Mouse (Mus musculus) forebrain, embryonic 10.5 days (tissue): ENCODE data around the gene Ager. TPM values are rescaled to one million over a fixed set of nuclear protein-coding genes. Genes with fewer than 3 reads are reported as not detected.
A peak's percentile ranks its signal among the peaks of the same experiment; 100 is the strongest.

Experiments used
- DNase-seq: peaks from one replicate; pipeline ENCODE4 v3.0.0-alpha.2; 2017; ENCODE audit warnings: low spot score; ENCODE audit errors: extremely low spot score
- H3K27ac ChIP-seq: fragments of 300-500 bp; sonication (generic); 2 replicates; pipeline ENCODE4 v1.5.1; 2016; ENCODE audit warnings: mild to moderate bottlenecking
- H3K27me3 ChIP-seq: fragments of 300-500 bp; sonication (generic); 2 replicates; pipeline ENCODE4 v1.6.1; 2016; ENCODE audit warnings: mild to moderate bottlenecking; ENCODE audit not compliant: poor library complexity, severe bottlenecking
- H3K36me3 ChIP-seq: fragments of 300-500 bp; sonication (generic); replicated peaks from 2 replicates; pipeline ENCODE4 v1.6.1; 2016; ENCODE audit warnings: mild to moderate bottlenecking, moderate library complexity
- H3K4me1 ChIP-seq: fragments of 300-500 bp; sonication (generic); 2 replicates; pipeline ENCODE4 v1.6.1; 2016
- H3K4me3 ChIP-seq: fragments of 300-500 bp; sonication (generic); 2 replicates; pipeline ENCODE4 v1.5.1; 2016; ENCODE audit warnings: mild to moderate bottlenecking, moderate library complexity
- H3K9me3 ChIP-seq: fragments of 300-500 bp; sonication (generic); 2 replicates; pipeline ENCODE4 v1.6.1; 2016; ENCODE audit warnings: mild to moderate bottlenecking, moderate library complexity
- WGBS: fragments of 180-500 bp; shearing (Covaris S2); methylation state at CpG from one replicate; pipeline ENCODE4 v1.1.7; 2016; 5-methylcytosine and 5-hydroxymethylcytosine counted together
- polyA plus RNA-seq: library from polyadenylated mRNA; unstranded; fragments of >200 nt; fragmentation: Nextera tagmentation; extraction: Ambion mirVana; gene quantifications from 2 replicates; pipeline ENCODE4 v1.2.1, GENCODE M21; 2016

The Ager gene
- polyA plus RNA-seq, 1 experiment from 2014 or later = 2.3 TPM

DNA sequence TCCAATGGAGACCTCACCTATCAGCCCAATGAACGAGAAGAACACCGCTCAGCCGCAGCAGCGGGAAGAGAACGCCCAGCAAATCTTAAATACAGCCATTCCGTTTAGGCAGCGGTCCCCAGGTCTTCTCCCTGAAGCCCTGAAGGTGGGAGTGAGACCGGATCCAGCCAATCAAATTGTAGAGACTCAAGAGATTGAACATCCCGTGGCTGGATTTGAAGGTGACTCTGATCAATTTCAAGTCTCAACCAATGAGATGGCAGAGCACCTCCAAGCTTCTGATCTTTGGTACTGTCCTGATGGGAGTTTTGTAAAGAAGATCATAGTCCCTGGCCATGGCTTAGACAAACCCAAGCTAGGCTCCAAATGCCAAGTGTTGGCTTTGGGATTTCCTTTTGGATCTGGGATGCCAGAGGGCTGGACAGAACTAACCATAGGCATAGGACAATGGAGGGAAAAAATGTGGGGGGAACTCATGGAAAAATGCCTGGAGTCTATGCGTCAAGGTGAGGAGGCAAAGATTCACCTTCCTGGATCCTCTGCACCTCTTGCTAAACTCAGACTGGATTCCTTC lies 47.7 kb downstream of the Ager start:
- H3K27me3 ChIP-seq = no peaks in the 10 kb centered on the region
- 50% methylated on average over 10 of the region's 10 CpGs for WGBS
- H3K9me3 ChIP-seq = no peaks in the 10 kb centered on the region
- DNase-seq = no peak
- H3K36me3 ChIP-seq = peaks cover 29% of the 10 kb centered on the region
- H3K27ac ChIP-seq = peak overlapping the region; percentile 80
- H3K4me1 ChIP-seq = peaks cover 54% of the 10 kb centered on the region
- peak overlapping the region; percentile 99 for H3K4me3 ChIP-seq

DNA sequence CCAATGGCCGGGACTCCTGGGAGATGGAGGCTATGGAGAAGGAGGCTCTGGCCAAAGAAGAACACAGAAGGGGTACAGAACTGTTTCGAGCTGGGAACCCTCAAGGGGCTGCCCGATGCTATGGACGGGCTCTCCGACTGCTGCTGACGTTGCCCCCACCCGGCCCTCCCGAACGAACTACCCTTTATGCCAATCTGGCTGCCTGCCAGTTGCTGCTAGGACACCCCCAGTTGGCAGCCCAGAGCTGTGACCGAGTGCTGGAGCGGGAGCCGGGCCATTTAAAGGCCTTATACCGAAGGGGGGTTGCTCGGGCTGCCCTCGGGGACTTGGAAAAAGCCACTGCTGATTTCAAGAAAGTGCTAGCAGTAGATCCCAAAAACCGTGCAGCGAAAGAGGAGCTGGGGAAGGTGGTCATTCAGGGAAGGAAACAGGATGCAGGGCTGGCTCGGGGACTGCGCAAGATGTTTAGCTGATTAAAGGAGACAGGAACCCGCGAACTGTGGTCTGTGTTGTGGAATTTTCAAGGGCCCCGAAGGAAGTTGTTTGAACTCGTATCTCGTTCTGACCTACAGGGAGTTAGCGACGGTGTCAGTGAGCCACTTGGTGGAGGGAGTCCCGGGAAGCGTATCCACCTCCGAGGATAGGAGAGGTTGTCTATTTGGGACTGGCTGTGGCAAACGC lies 48.3 kb downstream of the Ager start:
- 92% methylated on average over 30 of the region's 30 CpGs for WGBS
- 0 out of 2 replicates have a peak overlapping the region, but pooled peaks have one; percentile 17 for H3K27ac ChIP-seq
- no peak for DNase-seq
- H3K27me3 ChIP-seq = no peaks in the 10 kb centered on the region
- peaks cover 48% of the 10 kb centered on the region for H3K4me1 ChIP-seq
- H3K36me3 ChIP-seq = peaks cover 35% of the 10 kb centered on the region
- H3K9me3 ChIP-seq = no peaks in the 10 kb centered on the region
- peak overlapping the region; percentile 99 for H3K4me3 ChIP-seq

DNA sequence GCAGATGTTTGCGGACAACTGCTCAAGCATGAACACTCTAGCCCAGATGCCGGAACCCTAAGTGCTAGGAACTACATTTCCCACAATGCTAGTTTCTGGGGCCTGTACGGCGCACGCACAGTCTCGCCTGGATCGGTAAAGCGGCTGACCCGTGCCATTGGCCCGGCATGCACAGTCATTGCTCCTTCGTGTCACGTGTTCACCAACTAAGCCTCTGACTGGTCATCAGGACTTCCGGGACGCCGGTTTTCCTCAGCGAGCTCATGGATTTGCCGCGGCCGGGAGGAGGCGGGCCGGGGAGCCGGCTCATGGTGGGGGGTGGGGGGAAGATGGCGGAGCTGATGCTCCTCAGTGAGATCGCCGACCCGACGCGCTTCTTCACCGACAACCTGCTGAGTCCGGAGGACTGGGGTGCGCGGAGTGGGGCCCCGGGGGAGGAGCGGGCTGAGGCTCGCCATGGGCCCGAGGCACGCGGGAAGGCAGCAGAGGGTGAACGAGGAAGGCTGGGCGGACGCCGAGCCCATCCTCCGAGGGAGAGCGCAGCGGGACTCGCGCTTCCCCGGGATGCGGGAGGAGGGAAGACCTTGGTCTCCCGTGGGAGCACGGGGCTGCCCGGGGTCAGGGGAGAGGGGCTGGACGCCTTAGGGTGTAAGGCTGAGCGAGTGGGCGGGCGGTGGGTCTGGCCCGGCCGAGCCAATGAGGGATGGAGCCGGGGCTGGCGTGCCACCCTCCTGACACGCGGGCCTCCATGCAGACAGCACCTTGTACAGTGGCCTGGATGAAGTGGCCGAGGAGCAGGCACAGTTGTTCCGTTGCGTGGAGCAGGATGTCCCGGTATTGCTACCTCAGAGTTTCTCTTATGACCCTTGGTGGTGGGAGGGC lies 49.5 kb downstream of the Ager start, which contains the start of gene Atf6b:
TSS of gene Atf6b (plus strand) at position 241 of the 882 bp plus-strand sequence.
- peak; percentile 96 for DNase-seq
- H3K27me3 ChIP-seq = no peaks in the 10 kb centered on the region
- H3K27ac ChIP-seq = peak within 1 kb of the TSS; percentile 95
- peaks cover 47% of the 10 kb centered on the region for H3K36me3 ChIP-seq
- peaks cover 43% of the 10 kb centered on the region for H3K4me1 ChIP-seq
- peak within 1 kb of the TSS; percentile 99 for H3K4me3 ChIP-seq
- H3K9me3 ChIP-seq = no peaks in the 10 kb centered on the region
- 2% methylated on average over 66 of the region's 66 CpGs for WGBS

DNA sequence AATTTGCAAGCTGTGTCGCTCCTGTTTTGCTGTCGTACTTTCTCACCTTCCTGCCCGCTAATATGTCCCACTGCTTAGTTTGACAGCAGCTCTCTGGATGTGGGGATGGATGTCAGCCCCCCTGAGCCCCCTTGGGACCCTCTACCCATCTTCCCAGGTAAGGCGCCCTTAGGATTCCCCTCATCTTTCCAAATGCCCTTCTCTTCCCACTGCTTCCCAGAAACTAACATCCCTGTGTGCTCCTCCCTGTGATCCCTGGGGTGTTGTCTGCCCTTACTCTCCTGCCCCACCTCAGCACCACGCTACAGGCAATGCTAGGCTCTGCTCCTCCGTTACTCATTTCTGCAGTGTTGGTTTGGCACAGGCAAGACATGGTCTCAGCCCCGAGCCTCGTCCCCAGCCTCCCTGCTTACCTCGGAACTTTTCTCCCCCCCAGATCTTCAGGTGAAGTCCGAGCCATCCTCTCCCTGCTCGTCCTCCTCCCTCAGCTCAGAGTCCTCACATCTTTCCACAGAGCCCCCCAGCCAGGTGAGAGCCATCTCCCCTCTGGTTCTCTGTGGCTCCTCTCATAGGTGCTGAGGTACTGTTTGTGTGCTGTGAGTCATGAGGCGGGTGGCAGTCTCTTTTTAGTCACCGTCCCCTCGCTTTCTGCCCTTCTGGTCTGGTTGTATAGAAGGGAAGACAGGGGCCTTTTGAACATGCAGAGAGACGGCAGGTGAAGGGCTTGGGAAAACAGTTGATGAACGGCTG lies 50.7 kb downstream of the Ager start:
- 84% methylated on average over 16 of the region's 16 CpGs for WGBS
- H3K36me3 ChIP-seq = peaks cover 58% of the 10 kb centered on the region

DNA sequence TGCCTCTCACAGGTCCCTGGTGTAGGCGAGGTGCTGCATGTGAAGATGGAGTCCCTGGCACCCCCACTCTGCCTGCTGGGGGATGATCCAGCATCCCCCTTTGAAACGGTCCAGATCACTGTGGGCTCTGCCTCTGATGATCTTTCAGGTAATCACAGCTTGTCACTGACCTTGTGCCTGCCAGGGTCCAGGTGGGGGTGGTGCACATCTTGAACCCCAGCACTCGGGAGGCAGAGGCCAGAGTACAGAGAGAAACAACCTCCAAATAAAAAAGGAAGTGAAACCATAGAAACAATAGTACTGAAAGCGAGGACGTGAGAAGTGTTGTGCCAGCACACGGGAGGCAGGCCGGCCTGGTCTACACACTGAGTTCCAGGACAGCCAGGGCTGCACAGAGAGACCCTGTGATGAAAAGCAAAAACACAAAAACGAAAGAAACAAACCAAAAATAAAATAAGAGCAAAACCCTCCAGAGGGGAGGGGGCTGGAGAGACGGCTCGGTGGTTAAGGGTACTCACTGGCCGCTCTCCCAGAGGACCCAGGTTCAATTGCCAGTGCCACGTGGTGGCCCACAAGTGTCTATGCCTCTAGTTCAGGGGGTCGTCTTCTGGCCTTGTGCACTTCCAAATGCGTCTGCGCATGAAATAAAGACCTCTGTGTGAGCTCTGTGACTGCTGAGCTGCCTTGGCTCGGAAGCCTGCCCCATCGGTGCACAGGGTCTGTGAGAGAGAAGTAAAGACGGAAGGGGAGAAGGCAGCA lies 51.6 kb downstream of the Ager start:
- H3K9me3 ChIP-seq = no peaks in the 10 kb centered on the region
- H3K4me1 ChIP-seq = peaks cover 43% of the 10 kb centered on the region
- H3K27me3 ChIP-seq = no peaks in the 10 kb centered on the region
- 91% methylated on average over 18 of the region's 18 CpGs for WGBS
- peaks cover 68% of the 10 kb centered on the region for H3K36me3 ChIP-seq
- peak overlapping the region; percentile 99 for H3K4me3 ChIP-seq
- H3K27ac ChIP-seq = no peak overlapping the region
- DNase-seq = no peak

More for the DNA sequence above, 50.7 kb downstream of the Ager start:
- no peak for DNase-seq
- no peaks in the 10 kb centered on the region for H3K27me3 ChIP-seq
- peaks cover 43% of the 10 kb centered on the region for H3K4me1 ChIP-seq
- no peaks in the 10 kb centered on the region for H3K9me3 ChIP-seq
- peak overlapping the region; percentile 99 for H3K4me3 ChIP-seq
- no peak overlapping the region for H3K27ac ChIP-seq

Other genes starting within 250 kb of the Ager start
- gene Btnl2, start 243.0 kb upstream of the Ager start, polyA plus RNA-seq = not detected in 2 replicates
- gene Btnl1, start 220.7 kb upstream of the Ager start, polyA plus RNA-seq = not detected in 2 replicates
- gene BC051142, start 199.0 kb upstream of the Ager start, polyA plus RNA-seq = 1.3 and 1.6 TPM in 2 replicates
- gene Btnl4, start 120.5 kb upstream of the Ager start, polyA plus RNA-seq = not detected in 2 replicates
- gene Btnl6, start 80.5 kb upstream of the Ager start, polyA plus RNA-seq = not detected in 2 replicates
- gene Notch4, start 33.6 kb upstream of the Ager start, polyA plus RNA-seq = 6.1 and 7.0 TPM in 2 replicates
- gene Gpsm3, start 8.1 kb upstream of the Ager start, polyA plus RNA-seq = 5.9 and 6.5 TPM in 2 replicates
- 15.6 and 15.7 TPM in 2 replicates for gene Pbx2, start 6.6 kb upstream of the Ager start, polyA plus RNA-seq
- 185 and 186 TPM in 2 replicates for gene Rnf5, start 5.8 kb downstream of the Ager start, polyA plus RNA-seq
- gene Agpat1, start 6.4 kb downstream of the Ager start, polyA plus RNA-seq = 60.8 and 62.7 TPM in 2 replicates
- 1.6 and 3.1 TPM in 2 replicates for gene Egfl8, start 18.1 kb downstream of the Ager start, polyA plus RNA-seq
- 22.1 and 22.4 TPM in 2 replicates for gene Ppt2, start 30.6 kb downstream of the Ager start, polyA plus RNA-seq
- 0.54 and 0.62 TPM in 2 replicates for gene Prrt1, start 31.7 kb downstream of the Ager start, polyA plus RNA-seq
- gene Fkbpl, start 46.9 kb downstream of the Ager start, polyA plus RNA-seq = 14.8 and 15.5 TPM in 2 replicates
- 105 and 106 TPM in 2 replicates for gene Atf6b, start 49.3 kb downstream of the Ager start, polyA plus RNA-seq
- gene Tnxb, start 72.7 kb downstream of the Ager start, polyA plus RNA-seq = not detected in 2 replicates
- not detected in 2 replicates for gene C4b, start 146.0 kb downstream of the Ager start, polyA plus RNA-seq
- gene Cyp21a1, start 206.7 kb downstream of the Ager start, polyA plus RNA-seq = not detected in 2 replicates
- 28.6 and 31.6 TPM in 2 replicates for gene Stk19, start 239.1 kb downstream of the Ager start, polyA plus RNA-seq
- gene Dxo, start 239.2 kb downstream of the Ager start, polyA plus RNA-seq = 80.2 and 83.0 TPM in 2 replicates